Mouse (Mus musculus) erythroid progenitor cell, adult 5-6 weeks (primary cell): ENCODE results near the gene Vmn2r38. TPM values are rescaled to one million over a fixed set of nuclear protein-coding genes. Genes with fewer than 3 reads are reported as not detected.
"Not testable (repeated sequence)": the region's sequence is repeated elsewhere in the genome, so short reads cannot be mapped to it uniquely, and the experiment has no call there.

ENCODE experiments used
- ATAC-seq: replicated peaks from 2 replicates; pipeline ENCODE4 v1.8.0; 2016; ENCODE audit warnings: moderate number of reproducible peaks, mild to moderate bottlenecking, moderate TSS enrichment, inconsistent platforms; ENCODE audit not compliant: poor library complexity, low FRiP score, severe bottlenecking
- total RNA-seq, 2 experiments: library from RNA; stranded (forward) in 1 of 2; stranded (reverse) in 1 of 2; fragments of 150-400 nt in 1 of 2; fragments of 186-747, 209-891 nt in 1 of 2; gene quantifications; 2 replicates each; pipeline versions ENCODE4 v1.2.3 to v1.2.4; 2015 to 2017; ENCODE audit warnings: low replicate concordance in 2 of 2

The Vmn2r38 gene
- total RNA-seq (2015; ENCODE audit: low replicate concordance) (not detected in 2 replicates), total RNA-seq (2017; ENCODE audit: low replicate concordance) (not detected in 2 replicates)

GRCm38 (mm10) chr7:9097781-9098180 is at the start of gene Vmn2r38:
TSS of gene Vmn2r38 (minus strand) at chr7:9097881.
- not testable (repeated sequence) for ATAC-seq

GRCm38 (mm10) chr7:9065353-9065752 is 32.3 kb downstream of the Vmn2r38 start:
- ATAC-seq: not testable (repeated sequence)

GRCm38 (mm10) chr7:9030698-9031097 is 67.0 kb downstream of the Vmn2r38 start, which contains the start of gene Vmn2r39:
TSS of gene Vmn2r39 (minus strand) at chr7:9030798.
- ATAC-seq: not testable (repeated sequence)

Other genes starting within 250 kb of the Vmn2r38 start
- not detected in 2 replicates for gene Vmn2r40, start 166.4 kb downstream of the Vmn2r38 start, total RNA-seq (2015; ENCODE audit: low replicate concordance)
- not detected in 2 replicates for gene Vmn2r40, start 166.4 kb downstream of the Vmn2r38 start, total RNA-seq (2017; ENCODE audit: low replicate concordance)
- not detected in 2 replicates for gene Vmn2r39, start 67.1 kb downstream of the Vmn2r38 start, total RNA-seq (2015; ENCODE audit: low replicate concordance)
- not detected in 2 replicates for gene Vmn2r39, start 67.1 kb downstream of the Vmn2r38 start, total RNA-seq (2017; ENCODE audit: low replicate concordance)
- not detected in 2 replicates for gene Vmn2r37, start 125.8 kb upstream of the Vmn2r38 start, total RNA-seq (2015; ENCODE audit: low replicate concordance)
- gene Vmn2r37, start 125.8 kb upstream of the Vmn2r38 start, total RNA-seq (2017; ENCODE audit: low replicate concordance): not detected in 2 replicates